ENCODE assay signal across 9 mouse cellular contexts in genomic region chr10:75060843-75061235, GRCm38 (mm10). TPM values are rescaled to one million over a fixed set of nuclear protein-coding genes. Genes with fewer than 3 reads are reported as not detected.
DNase-seq lines count a peak whose midpoint lies in the region; ATAC-seq and TF ChIP-seq lines count a peak whose summit lies in the region.
"Had no signal": no experiment of that assay in that cellular context is flagged by ENCODE, and none has a peak within 500 bp of the region (broad histone marks: within the 10 kb centered on the region; RNA-seq: fewer than 3 reads in every experiment).

No protein-coding gene starts in this region.

- no peaks in the 10 kb centered on the region for H3K9me3 ChIP-seq in forebrain, embryonic 16.5 days (ENCODE audit: control insufficient read depth, low read length)
- no peaks in the 10 kb centered on the region for H3K9me3 ChIP-seq in limb, embryonic 12.5 days
- H3K9me3 ChIP-seq in neural tube, embryonic 15.5 days (replicated peaks), result no peaks in the 10 kb centered on the region

- no peak for TF ChIP-seq POLR2A in testis, adult 2 months (IDR thresholded peaks at IDR 0.05; ENCODE audit: control insufficient read depth, low read depth, low read length)

- H3K9ac ChIP-seq in forebrain, embryonic 16.5 days (replicated peaks; ENCODE audit: low read depth, low read length), result peak overlapping the region; percentile 75
- peak overlapping the region; percentile 88 for H3K9ac ChIP-seq in limb, embryonic 12.5 days (replicated peaks)
- H3K9ac ChIP-seq in neural tube, embryonic 15.5 days (replicated peaks), result peak overlapping the region; percentile 72

- no peak for TF ChIP-seq CTCF in testis, adult 2 months (IDR thresholded peaks at IDR 0.05; ENCODE audit: control insufficient read depth, insufficient read depth, insufficient replicate concordance, low read depth, low read length)

- ATAC-seq in forebrain, embryonic 16.5 days, result peak; percentile 43
- ATAC-seq in limb, embryonic 12.5 days (ENCODE audit: insufficient number of reproducible peaks, insufficient read depth, low FRiP score, low TSS enrichment, low read depth), result no peak
- ATAC-seq in neural tube, embryonic 15.5 days (ENCODE audit: low FRiP score), result peak; percentile 39
- no peak for ATAC-seq in monocyte, adult 5-6 weeks (replicated peaks; ENCODE audit: insufficient number of reproducible peaks, low FRiP score, low TSS enrichment, poor library complexity, severe bottlenecking)

- peak overlapping the region; percentile 39 for H3K27ac ChIP-seq in testis, adult 2 months (ENCODE audit: control insufficient read depth, insufficient read depth, low read depth, low read length)
- H3K27ac ChIP-seq in forebrain, embryonic 16.5 days (ENCODE audit: low read length), result peak overlapping the region; percentile 85
- H3K27ac ChIP-seq in limb, embryonic 12.5 days, result peak overlapping the region; percentile 56; the same call in 1 of the 2 replicates
- peak overlapping the region; percentile 96 for H3K27ac ChIP-seq in neural tube, embryonic 15.5 days (replicated peaks)

- peak; percentile 47 for DNase-seq in embryo, embryonic 10 days (ENCODE audit: low spot score)
- no peak for DNase-seq in embryo, embryonic 10.5 days (ENCODE audit: low spot score)
- DNase-seq in testis, postnatal 14 days (ENCODE audit: low spot score), result no peak

- under 1% methylated on average over 43 of the region's 48 CpGs for WGBS in forebrain, embryonic 16.5 days
- WGBS in limb, embryonic 12.5 days, result 1% methylated on average over 36 of the region's 48 CpGs
- WGBS in neural tube, embryonic 15.5 days, result under 1% methylated on average over 32 of the region's 48 CpGs

- peaks cover 26% of the 10 kb centered on the region for H3K4me1 ChIP-seq in testis, adult 2 months (ENCODE audit: control insufficient read depth, insufficient read depth, low read length)
- H3K4me1 ChIP-seq in forebrain, embryonic 16.5 days (replicated peaks; ENCODE audit: control insufficient read depth, insufficient read depth, low read length), result peaks cover 61% of the 10 kb centered on the region
- peaks cover 51% of the 10 kb centered on the region for H3K4me1 ChIP-seq in limb, embryonic 12.5 days (replicated peaks)
- H3K4me1 ChIP-seq in neural tube, embryonic 15.5 days, result peaks cover 76% of the 10 kb centered on the region

- peak overlapping the region; percentile 90 for H3K4me3 ChIP-seq in testis, adult 2 months (ENCODE audit: control insufficient read depth, low read depth, low read length)
- peak overlapping the region; percentile 93 for H3K4me3 ChIP-seq in forebrain, embryonic 16.5 days (replicated peaks; ENCODE audit: low read length)
- H3K4me3 ChIP-seq in limb, embryonic 12.5 days (replicated peaks), result peak overlapping the region; percentile 91
- H3K4me3 ChIP-seq in neural tube, embryonic 15.5 days (replicated peaks), result peak overlapping the region; percentile 75

- H3K4me2 ChIP-seq in forebrain, embryonic 16.5 days (ENCODE audit: low read length), result peak overlapping the region; percentile 97
- peak overlapping the region; percentile 95 for H3K4me2 ChIP-seq in limb, embryonic 12.5 days
- peak overlapping the region; percentile 94 for H3K4me2 ChIP-seq in neural tube, embryonic 15.5 days

- H3K36me3 ChIP-seq in testis, adult 2 months (ENCODE audit: control insufficient read depth, insufficient read depth, low read length), result no peaks in the 10 kb centered on the region
- H3K36me3 ChIP-seq in forebrain, embryonic 16.5 days (ENCODE audit: control insufficient read depth, insufficient read depth), result no peaks in the 10 kb centered on the region
- H3K36me3 ChIP-seq in limb, embryonic 12.5 days, result peaks cover 17% of the 10 kb centered on the region
- H3K36me3 ChIP-seq in neural tube, embryonic 15.5 days, result no peaks in the 10 kb centered on the region

- H3K27me3 ChIP-seq in testis, adult 2 months (ENCODE audit: control insufficient read depth, insufficient read depth, low read length), result no peaks in the 10 kb centered on the region
- no peaks in the 10 kb centered on the region for H3K27me3 ChIP-seq in forebrain, embryonic 16.5 days (replicated peaks; ENCODE audit: control insufficient read depth, insufficient read depth, low read length)
- H3K27me3 ChIP-seq in limb, embryonic 12.5 days, result peaks cover 6% of the 10 kb centered on the region; the same call in 1 of the 2 replicates
- no peaks in the 10 kb centered on the region for H3K27me3 ChIP-seq in neural tube, embryonic 15.5 days (replicated peaks)

RNA-seq across cellular contexts. Expression of gene Bcr, which starts 0.4 kb away (rescaled TPM):
- polyA plus RNA-seq in testis, adult 2 months (2012; rRNA removed), result 11.7 and 15.0 TPM in 2 replicates
- 14.8 and 17.6 TPM in 2 replicates for polyA plus RNA-seq in forebrain, embryonic 16.5 days (2015; fragmentation: Nextera tagmentation; extraction: Ambion mirVana)
- polyA plus RNA-seq in limb, embryonic 12.5 days (2016; fragmentation: Nextera tagmentation; extraction: Ambion mirVana), result 9.9 and 11.0 TPM in 2 replicates
- 13.9 and 15.6 TPM in 2 replicates for polyA plus RNA-seq in neural tube, embryonic 15.5 days (2015; fragmentation: Nextera tagmentation; extraction: Ambion mirVana)
- 7.1 to 13.3 TPM (median 13.1 TPM) in 3 replicates for total RNA-seq in monocyte, adult 5-6 weeks (2017)
- total RNA-seq: MEL had no signal

RNA-seq across cellular contexts. Expression of gene Rab36, which starts 24.0 kb away (rescaled TPM):
- 29.3 and 35.3 TPM in 2 replicates for polyA plus RNA-seq in testis, adult 2 months (2012; rRNA removed)
- 14.3 and 16.8 TPM in 2 replicates for polyA plus RNA-seq in forebrain, embryonic 16.5 days (2015; fragmentation: Nextera tagmentation; extraction: Ambion mirVana)
- 11.7 and 13.5 TPM in 2 replicates for polyA plus RNA-seq in limb, embryonic 12.5 days (2016; fragmentation: Nextera tagmentation; extraction: Ambion mirVana)
- 16.7 and 17.4 TPM in 2 replicates for polyA plus RNA-seq in neural tube, embryonic 15.5 days (2015; fragmentation: Nextera tagmentation; extraction: Ambion mirVana)
- 0.39 to 6.9 TPM (median 1.2 TPM) in 3 replicates for total RNA-seq in monocyte, adult 5-6 weeks (2017)
- total RNA-seq: MEL had no signal

RNA-seq across cellular contexts. Expression of gene Rsph14, which starts 28.5 kb away (rescaled TPM):
- polyA plus RNA-seq in testis, adult 2 months (2012; rRNA removed), result 43.2 and 43.4 TPM in 2 replicates
- polyA plus RNA-seq in forebrain, embryonic 16.5 days (2015; fragmentation: Nextera tagmentation; extraction: Ambion mirVana), result 0.27 and 0.77 TPM in 2 replicates
- polyA plus RNA-seq in limb, embryonic 12.5 days (2016; fragmentation: Nextera tagmentation; extraction: Ambion mirVana), result not detected in 2 replicates
- 0.46 and 0.58 TPM in 2 replicates for polyA plus RNA-seq in neural tube, embryonic 15.5 days (2015; fragmentation: Nextera tagmentation; extraction: Ambion mirVana)
- not detected in 3 replicates for total RNA-seq in monocyte, adult 5-6 weeks (2017)
- total RNA-seq: MEL had no signal

Comparison
In these comparisons a context has a peak if more than half of its experiments do, and no peak if none do; other contexts are left out.
1. H3K27ac ChIP-seq: peak in every context shown above with its lines; median percentile 96 in neural tube, embryonic 15.5 days; 85 in forebrain, embryonic 16.5 days; 56 in limb, embryonic 12.5 days; 39 in testis, adult 2 months.
2. ATAC-seq: peak in forebrain, embryonic 16.5 days (single experiment) and neural tube, embryonic 15.5 days (single experiment); none in limb, embryonic 12.5 days (single experiment) and monocyte, adult 5-6 weeks (single experiment).
3. RNA of gene Rsph14, which starts 28.5 kb away (polyA plus RNA-seq): 43.2 to 43.4 TPM in testis, adult 2 months; 0.46 to 0.58 TPM in neural tube, embryonic 15.5 days, 0.27 to 0.77 TPM in forebrain, embryonic 16.5 days and not detected in limb, embryonic 12.5 days; every median in the first group is over 10 times any median in the second.
4. Peak in every context shown above with its lines, with median percentiles within 50 percentile points of each other: H3K4me3 ChIP-seq, H3K4me2 ChIP-seq and H3K9ac ChIP-seq.